Comparison of ENCODE assay signal across 19 mouse cellular contexts in the genomic region with DNA sequence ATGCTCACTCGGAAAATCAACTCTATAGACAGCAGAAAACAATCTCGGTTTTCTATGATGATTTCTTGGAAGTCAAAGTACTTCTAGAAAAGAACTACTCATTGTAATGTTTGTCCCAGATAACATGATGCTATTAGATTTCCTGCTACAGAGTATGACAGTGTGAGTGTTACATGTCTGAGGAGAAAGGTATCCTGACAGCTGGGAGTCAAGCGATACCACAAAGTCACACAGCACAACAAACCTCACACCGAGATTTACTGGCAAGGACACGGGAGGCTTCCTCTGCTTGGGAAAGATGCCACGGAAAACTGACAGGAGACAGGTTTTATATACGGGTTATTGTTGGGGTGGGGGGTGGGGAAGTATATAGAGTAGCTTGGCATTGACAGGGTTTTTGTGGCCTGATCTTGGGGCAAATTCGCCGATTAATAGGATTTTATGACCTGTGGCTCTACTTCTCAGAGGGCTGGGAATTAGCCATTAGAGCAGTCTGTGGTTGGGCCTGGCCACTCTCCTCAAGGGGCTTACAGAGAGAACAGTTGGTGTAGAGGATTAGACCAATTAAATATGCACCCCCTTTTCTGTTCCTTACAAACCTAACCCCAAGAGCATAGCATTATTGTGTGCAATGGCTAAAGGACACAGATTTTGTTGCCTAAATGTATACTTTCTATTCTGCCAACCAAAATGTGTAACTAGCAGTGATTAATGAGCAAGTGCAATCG.
"Had no signal": no experiment of that assay in that cellular context is flagged by ENCODE, and none has a peak within 500 bp of the region (broad histone marks: within the 10 kb centered on the region; RNA-seq: fewer than 3 reads in every experiment).

No protein-coding gene starts in this region.

- DNase-seq: kidney, adult 18-20 months; kidney, adult 9 months; kidney, postnatal 14 days; kidney, postnatal 4 days; liver; lung, adult 18-20 months; lung, postnatal 10 days; lung, postnatal 36 days; thymus, adult 18-20 months; thymus, postnatal 36 days had no signal

- H3K36me3 ChIP-seq: limb, embryonic 10.5 days; limb, embryonic 13.5 days; liver, embryonic 12.5 days; liver, embryonic 15.5 days; lung, embryonic 15.5 days; neural tube, embryonic 12.5 days; neural tube, embryonic 15.5 days had no signal

- H3K9me3 ChIP-seq: limb, embryonic 10.5 days; limb, embryonic 13.5 days; liver, embryonic 12.5 days; liver, embryonic 15.5 days; lung, embryonic 15.5 days; neural tube, embryonic 12.5 days; neural tube, embryonic 15.5 days had no signal

- ATAC-seq: intestine, embryonic 16.5 days; liver, embryonic 12.5 days had no signal

- H3K27me3 ChIP-seq: limb, embryonic 13.5 days; liver, embryonic 12.5 days; liver, embryonic 15.5 days; lung, embryonic 15.5 days; megakaryocyte, embryonic 14.5 days; neural tube, embryonic 12.5 days; neural tube, embryonic 15.5 days had no signal

- H3K27ac ChIP-seq: limb, embryonic 10.5 days; limb, embryonic 13.5 days; liver, embryonic 12.5 days; liver, embryonic 15.5 days; lung, embryonic 15.5 days; neural tube, embryonic 12.5 days; neural tube, embryonic 15.5 days had no signal

- H3K9ac ChIP-seq: limb, embryonic 13.5 days; liver, embryonic 12.5 days; liver, embryonic 15.5 days; lung, embryonic 15.5 days; neural tube, embryonic 12.5 days; neural tube, embryonic 15.5 days had no signal

- H3K4me3 ChIP-seq: limb, embryonic 10.5 days; limb, embryonic 13.5 days; liver, embryonic 12.5 days; liver, embryonic 15.5 days; lung, embryonic 15.5 days; megakaryocyte, embryonic 14.5 days; neural tube, embryonic 12.5 days; neural tube, embryonic 15.5 days had no signal

- H3K4me1 ChIP-seq: liver, embryonic 12.5 days; liver, embryonic 15.5 days; lung, embryonic 15.5 days; megakaryocyte, embryonic 14.5 days; neural tube, embryonic 12.5 days; neural tube, embryonic 15.5 days had no signal

- H3K4me2 ChIP-seq: limb, embryonic 13.5 days; liver, embryonic 12.5 days; liver, embryonic 15.5 days; lung, embryonic 15.5 days; neural tube, embryonic 12.5 days; neural tube, embryonic 15.5 days had no signal
